Mouse (Mus musculus) megakaryocyte-erythroid progenitor cell, adult 5-6 weeks (primary cell): ENCODE measurements around the gene Teddm1a. TPM values are rescaled to one million over a fixed set of nuclear protein-coding genes. Genes with fewer than 3 reads are reported as not detected.
A peak's percentile ranks its signal among the peaks of the same experiment; 100 is the strongest.

Source experiments
- ATAC-seq: replicated peaks from 2 replicates; pipeline ENCODE4 v1.8.0; 2016; ENCODE audit warnings: mild to moderate bottlenecking, inconsistent platforms; ENCODE audit not compliant: severe bottlenecking, poor library complexity, low FRiP score, low TSS enrichment
- total RNA-seq, 2 experiments: library from RNA; stranded (forward) in 1 of 2; stranded (reverse) in 1 of 2; fragments of 200-1000, 215-1000 nt in 1 of 2; fragments of >200 nt in 1 of 2; fragmentation: Nextera tagmentation in 1 of 2; gene quantifications; 2 replicates each; pipeline ENCODE4 v1.2.3; 2014 to 2017

Teddm1a gene
- total RNA-seq, 2 experiments from 2014 or later = not detected

- ATAC-seq = peak; percentile 31
Observed at GRCm38 (mm10) chr1:153900860-153901730, 9.6 kb downstream of the Teddm1a start.

DNA sequence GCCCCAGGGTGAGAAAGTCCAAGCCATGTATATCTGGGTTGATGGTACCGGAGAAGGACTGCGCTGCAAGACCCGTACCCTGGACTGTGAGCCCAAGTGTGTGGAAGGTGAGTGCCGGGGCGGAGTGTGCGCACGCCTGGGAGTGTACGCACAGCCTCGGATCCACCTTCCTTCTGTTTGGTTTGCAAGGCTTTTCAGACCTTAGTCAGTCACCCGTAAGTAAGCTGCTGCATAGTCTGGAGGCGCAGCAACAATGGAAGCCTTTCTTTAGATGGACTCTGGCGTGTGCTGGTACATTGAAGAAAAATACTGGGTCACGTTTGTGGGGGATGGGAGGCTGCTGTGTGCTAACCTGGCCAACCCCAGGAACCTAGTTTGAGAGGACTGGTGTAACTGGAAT lies 11.5 kb downstream of the Teddm1a start:
- ATAC-seq = no peak

- ATAC-seq = no peak
Observed at GRCm38 (mm10) chr1:153904236-153904635, 12.7 kb downstream of the Teddm1a start.

DNA sequence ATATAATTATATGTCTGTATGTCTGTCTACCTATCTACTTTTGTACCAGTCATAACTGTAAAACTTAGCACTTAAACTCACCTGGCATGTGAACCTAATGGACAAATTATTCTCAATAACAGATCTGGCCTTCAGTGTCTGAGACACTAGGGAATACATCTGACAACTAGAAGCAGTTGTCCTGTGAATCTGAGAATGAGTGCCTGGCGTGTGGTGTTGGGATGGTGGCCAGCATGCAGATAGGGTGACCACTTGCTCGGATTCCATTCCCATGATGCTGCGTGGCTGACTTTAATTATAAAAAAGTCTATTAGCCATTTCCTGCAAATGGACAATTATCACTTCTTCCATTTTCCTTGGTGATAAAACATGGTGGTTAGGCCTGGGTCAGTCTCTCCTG lies 14.3 kb downstream of the Teddm1a start:
- ATAC-seq = no peak

DNA sequence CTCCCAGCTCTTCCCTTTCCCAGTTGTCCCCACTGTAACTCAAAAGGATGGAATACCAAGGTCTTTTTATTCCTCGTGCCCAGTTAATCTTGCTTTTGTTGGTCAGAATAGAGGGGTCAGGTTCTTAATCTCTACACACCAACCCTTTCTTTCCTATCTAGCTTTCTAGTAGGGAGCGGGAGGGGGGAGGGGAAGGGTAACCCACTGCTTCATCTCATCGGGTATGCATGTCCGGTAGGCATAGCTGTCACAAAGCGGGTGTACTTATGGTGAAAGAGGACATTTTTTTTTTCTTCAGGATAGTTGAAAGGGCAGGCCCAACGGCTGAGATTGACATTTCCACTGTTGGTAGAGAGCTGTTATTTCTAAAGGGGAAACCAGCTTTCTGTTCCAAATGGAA lies 16.7 kb downstream of the Teddm1a start:
- ATAC-seq = no peak

DNA sequence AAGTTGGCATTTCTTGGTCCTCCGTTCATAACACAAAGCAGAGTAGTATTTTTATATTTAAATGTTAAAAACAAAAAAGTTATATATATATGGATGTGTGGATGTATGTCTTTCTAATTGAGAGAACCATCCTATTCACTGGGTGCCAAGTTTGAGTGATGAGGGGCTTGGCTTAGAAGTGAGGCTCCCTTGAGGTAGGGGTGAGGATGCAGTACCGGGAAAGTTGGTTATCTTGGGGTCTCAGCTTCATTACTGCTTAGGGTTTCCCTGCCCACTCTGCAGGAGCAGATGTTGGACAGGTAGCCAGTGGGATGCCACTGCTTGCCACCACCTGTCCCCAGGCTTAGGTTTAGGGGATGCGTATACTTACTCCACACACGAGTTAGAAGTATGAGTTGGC lies 17.2 kb downstream of the Teddm1a start:
- no peak for ATAC-seq

GRCm38 (mm10) chr1:153909213-153909962 lies 17.8 kb downstream of the Teddm1a start:
- ATAC-seq = peak; percentile 84

DNA sequence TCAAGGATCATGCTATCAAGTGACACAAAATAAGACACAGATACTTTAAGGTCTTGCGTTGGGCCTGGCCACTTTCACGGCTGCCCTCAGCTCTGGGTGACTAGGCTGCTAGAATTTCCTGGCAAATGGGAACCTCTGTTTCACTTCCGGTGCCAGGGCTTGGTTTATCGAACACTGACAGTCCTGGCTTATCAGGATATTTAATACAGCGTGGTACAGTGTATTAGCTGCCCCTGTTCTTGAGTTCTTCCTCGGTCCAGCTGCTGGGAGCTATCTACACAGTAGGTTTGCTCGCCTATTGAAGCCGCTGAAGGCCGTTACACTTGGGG lies 18.4 kb downstream of the Teddm1a start:
- peak; percentile 71 for ATAC-seq

DNA sequence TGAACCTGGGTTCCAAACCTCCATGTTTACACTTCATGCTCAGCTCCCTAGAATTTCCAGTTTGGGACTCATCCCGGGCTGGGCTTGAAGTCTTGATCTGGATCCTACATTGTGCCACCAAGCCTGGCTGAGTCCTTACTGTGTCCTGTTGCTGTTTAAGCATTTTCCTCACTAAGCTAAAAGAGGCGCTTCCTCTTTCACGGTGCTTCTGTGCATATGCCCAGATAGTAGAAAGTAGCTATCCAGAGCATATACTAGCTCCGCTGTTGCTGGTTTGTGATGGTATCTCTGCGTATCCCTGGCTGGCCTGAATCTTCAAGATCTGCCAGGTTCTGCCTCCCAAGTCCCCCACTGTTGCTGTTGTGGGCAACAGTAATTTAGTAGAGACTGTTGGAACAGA lies 18.9 kb downstream of the Teddm1a start:
- ATAC-seq = peak; percentile 32

- no peak for ATAC-seq
Observed at GRCm38 (mm10) chr1:153911276-153911795, 19.8 kb downstream of the Teddm1a start.

GRCm38 (mm10) chr1:153913869-153914268 lies 22.3 kb downstream of the Teddm1a start:
- ATAC-seq = no peak

- ATAC-seq = no peak; the same call in 1 of the 2 replicates
Observed at GRCm38 (mm10) chr1:153918521-153919206, 27.1 kb downstream of the Teddm1a start.

- ATAC-seq = no peak
Observed at GRCm38 (mm10) chr1:153921642-153922041, 30.1 kb downstream of the Teddm1a start.

DNA sequence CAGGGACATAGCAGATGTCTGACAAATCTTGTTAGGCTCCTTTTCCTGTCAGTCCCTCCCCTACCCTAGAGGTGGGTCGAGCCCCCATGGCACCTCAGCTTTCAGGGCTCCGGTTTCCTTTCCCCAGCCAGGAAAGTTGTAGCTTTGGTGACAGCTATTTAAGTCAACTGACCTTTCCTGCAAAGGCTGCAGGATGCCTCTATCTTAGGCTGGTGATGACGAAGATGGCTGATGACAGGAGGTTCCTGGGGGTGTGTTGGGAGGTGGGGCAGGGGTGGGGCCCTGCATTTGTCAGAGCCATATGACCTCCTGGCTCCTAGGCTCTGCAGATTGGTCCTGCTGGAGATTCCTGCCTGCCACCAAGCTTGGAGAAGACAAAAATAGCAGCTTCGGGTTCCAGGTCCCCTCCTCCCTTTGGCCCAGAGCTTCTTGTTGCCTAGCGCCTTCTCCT lies 31.1 kb downstream of the Teddm1a start:
- peak; percentile 57; the same call in 1 of the 2 replicates for ATAC-seq

DNA sequence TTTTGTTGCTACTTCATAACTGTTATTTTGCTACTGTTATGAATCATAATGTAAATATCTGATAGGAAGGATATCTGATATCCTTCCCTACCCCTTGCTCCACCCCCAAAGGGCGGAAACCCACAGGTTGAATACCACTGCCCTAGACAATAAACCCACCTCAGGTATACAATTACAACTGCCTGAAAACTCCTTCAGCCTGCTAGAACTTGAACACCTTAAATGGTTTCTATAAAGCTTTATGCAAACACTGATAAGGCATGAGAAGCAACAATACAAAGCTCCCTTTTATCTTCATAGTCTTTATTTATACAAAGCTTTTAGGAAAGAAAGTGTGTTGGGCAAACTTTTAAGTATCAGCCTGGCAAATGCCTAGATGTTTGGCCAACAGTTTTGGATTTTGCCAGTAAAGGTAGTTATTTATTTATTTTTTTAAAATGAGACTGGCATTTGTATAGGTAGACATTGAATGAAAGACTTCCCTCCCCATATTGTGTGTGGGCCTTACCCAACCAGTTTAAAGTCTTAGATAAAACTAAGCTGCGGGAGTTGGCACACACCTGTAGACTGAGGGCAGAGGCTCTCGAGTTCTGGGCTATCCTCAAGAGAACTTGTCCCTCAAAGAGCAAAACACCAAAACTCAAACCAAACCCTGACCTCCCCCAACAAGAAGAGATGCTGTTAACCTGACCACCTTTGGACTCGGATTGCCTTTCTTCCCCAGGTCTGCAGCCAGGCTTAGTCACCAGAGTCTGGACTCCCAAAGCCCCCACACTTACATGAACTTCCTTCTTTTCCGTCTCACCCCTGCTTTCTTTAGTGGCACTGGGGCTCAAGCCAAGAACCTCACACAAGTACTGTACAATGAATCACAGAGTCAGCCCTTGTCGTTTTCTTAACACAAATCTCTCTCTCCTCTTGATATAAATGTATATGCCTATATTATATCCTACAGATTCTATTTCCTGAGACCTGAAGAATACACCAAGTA lies 33.1 kb downstream of the Teddm1a start:
- no peak for ATAC-seq

GRCm38 (mm10) chr1:153930431-153930830 lies 38.9 kb downstream of the Teddm1a start:
- ATAC-seq = no peak

DNA sequence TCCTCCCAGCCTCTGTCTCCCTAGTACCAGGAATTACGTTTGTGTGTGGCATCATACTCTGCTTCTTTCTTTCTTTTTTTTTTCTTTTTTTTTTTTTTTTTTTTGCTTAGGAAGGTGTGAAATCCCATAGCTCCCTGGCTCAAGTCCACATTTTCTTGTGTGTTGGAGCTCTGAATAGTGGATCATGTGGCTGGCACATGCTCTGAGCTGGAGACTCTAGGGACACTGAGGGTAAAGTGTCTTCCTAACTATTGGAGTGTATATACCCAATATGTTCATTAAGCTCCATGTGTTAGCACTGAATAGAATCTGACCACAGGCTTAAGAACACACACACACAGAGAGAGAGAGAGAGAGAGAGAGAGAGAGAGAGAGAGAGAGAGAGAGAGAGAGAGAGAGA lies 42.2 kb downstream of the Teddm1a start:
- no peak for ATAC-seq

DNA sequence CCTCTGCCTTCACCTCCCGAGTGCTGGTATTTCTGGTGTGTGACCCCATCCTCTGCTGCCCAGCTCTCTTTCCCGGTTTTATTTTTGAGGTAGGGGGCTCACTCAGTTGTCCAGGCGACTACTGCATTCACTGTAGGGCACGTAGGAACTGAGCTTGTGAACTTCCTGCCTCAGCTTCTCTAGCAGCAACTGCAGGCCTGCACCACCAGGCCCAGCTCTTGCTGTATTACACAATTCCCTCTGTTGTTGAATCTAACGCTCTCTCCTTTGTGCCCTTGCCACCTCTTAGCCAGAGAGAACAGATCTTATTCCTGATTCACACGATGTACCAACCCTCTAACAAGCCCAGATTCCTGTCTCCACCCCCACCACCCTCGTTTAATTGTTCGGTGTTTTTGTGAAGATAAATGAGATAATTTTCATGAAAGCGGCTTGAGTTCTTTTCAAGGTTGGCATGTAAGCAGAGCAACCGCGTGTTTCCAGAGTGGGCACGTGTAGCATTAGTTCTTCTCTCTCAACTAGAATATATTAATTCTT lies 44.4 kb downstream of the Teddm1a start:
- ATAC-seq = no peak

- no peak for ATAC-seq
Observed at GRCm38 (mm10) chr1:153937025-153937424, 45.5 kb downstream of the Teddm1a start.
